Mouse (Mus musculus) cerebellum, postnatal 10 days (tissue): ENCODE measurements at regions not wholly inside any gene's neighbourhood (a gene's known extent, or its start where the extent isn't known, plus 50 kb on each side); places are given as distances from the start of the nearest gene placed in this dataset.
A peak's percentile ranks its signal among the peaks of the same experiment; 100 is the strongest.

Experiments
- DNase-seq, 2 experiments: peaks; one replicate each; pipeline ENCODE4 v3.0.0; 2021; ENCODE audit warnings: mixed read lengths in 2 of 2

DNA sequence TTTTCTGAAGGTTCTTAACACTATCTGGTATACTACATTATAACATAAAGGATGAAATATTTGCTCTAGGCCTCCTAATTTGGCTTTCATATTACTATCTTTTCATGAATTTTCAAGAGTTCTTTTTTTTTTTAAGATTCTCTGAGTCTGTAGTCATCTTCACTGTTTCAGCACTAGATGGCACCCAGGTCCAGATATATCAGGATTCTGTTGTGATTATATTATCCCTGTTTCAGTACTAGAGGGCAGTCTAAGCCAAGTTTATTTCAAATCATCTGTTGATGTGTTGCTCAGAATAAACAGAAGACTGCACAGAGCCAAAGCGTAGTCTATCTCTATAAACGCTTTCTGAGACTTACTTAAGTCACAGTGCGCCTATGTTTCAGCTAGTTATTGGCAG is 1760.2 kb upstream of the Acvr2a start:
- peak in 1 of 2 experiments; percentile 3 for DNase-seq

DNA sequence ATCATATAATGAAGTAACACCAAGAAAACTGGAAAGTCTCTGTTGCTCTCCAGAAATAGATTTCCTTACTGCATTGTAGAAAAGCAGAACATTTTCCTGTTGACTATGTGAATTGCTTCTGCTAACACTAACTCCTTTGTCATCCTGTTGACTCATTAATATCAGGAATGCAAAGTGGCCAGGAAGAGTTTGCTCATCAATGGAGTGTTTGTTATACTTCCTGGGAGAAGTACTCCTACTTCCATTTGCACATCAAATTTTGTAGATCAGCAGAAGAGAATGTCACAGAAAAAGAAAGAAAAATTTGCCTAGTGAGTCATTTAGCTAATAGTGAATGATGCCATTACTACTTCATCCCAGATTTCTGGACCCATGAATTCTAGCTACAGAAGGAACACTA is 1739.7 kb upstream of the Acvr2a start:
- no peak for DNase-seq

GRCm38 (mm10) chr2:47075225-47075624 is 1738.7 kb upstream of the Acvr2a start:
- no peak for DNase-seq

DNA sequence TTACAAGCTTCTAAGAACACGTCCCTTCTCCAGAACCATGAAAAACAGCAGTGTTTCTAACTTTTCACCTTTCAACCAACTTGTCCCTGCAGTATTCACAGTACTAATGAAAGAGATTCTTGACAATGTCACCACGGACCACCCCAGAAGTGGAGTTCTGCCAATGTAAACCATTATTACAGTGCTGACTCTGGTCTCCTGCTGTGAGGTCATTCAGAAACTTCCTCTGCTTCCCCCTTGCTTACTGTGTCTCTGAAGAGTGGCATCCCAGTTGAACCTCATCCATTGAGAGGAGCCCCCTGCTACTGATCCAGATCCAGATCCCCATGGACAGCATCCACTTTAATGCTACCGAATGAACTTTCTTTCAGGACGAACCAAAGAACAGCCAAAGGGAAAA is 1725.3 kb upstream of the Acvr2a start:
- peak; percentile 33 to 45 for DNase-seq

DNA sequence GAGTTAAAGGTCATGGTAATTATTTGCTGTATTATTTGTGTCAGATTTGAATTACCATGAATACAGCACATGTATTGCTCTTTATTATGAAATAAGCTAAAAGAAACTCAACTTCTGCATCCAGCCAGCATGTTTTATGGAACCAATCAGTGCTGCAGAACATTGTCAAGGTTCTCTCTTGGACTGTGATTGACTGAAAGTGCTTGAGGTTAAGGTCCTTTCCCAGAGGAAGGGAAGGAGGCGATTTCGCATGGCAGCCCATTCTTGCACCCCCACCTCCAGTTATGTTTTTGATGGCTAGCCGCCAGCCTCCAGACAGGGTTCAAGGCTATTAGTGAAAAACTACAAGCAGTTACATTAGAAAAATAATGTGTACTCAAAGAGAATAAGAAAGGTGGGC is 1717.9 kb upstream of the Acvr2a start:
- DNase-seq, result no peak

- DNase-seq, result no peak
These were observed 1674.5 kb upstream of the Acvr2a start for GRCm38 (mm10) chr2:47139435-47139834.

GRCm38 (mm10) chr2:47184067-47184802 is 1629.7 kb upstream of the Acvr2a start:
- no peak for DNase-seq
